Mouse (Mus musculus): ENCODE data around the gene Rbm25.

Rbm25 gene

DNA sequence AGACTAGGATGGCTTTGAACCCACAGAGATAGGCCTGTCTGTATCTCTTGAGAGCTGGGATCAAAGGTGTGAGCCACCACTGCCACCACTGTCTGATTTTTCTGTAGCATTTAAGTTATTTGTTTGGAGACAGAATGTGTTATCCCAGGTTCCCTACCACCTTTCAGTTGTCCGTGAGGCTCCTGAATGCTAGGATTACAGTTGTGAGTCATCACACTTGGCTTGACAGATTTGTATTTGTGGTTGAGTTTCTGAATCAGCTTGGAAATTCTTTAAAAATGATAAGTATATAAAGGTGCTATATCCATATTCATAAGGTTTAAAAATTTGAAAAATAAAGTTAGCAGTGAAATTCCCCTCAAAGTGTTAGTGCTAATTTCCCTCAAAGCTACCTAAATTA is 12.1 kb downstream of the Rbm25 start:
- in situ Hi-C loops (cut with MboI, MseI) = loop anchor here (5.0 kb wide), 1 partner anchor 39 kb away; no protein-coding TSS in a partner anchor

DNA sequence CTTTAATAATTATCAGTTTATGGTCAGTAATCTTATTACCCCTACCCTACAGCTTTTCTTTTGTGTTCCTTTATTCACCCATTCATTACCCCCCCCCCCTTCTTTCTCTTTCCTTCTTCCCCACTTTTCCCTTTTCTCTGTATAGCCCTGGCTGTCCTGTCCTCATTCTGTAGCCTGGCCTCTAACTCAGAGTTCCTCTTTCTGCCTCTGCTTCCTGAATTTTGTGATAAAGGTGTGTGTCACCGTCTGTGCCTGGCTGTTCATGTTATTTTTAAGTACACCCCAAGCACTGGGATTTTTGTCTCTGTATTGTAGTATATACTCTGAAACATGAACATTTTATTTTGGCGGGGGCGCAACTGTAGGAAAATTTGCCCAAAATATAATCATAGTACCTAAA is 19.3 kb downstream of the Rbm25 start:
- in situ Hi-C loops (cut with MboI, MseI) = no loop called here

DNA sequence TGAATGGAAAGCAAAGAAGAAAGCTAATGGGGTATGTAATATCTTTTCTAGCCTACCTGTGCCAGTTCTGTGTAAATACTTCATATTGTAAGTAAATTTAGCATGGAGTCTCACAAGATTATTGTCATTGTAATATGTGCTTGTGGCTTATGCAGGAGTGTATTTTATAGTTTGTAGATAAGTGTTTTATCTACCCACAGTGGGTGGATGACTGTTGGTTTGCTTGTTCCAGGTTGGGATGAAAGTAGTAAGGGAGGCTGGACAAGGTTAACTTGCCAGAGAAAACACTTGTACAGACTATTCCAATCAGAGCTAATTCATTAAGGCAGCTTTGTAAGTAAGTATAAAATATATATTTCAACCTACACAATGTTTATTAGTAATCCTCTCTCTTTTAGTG is 20.4 kb downstream of the Rbm25 start:
- in situ Hi-C loops (cut with MboI, MseI) = no loop called here

DNA sequence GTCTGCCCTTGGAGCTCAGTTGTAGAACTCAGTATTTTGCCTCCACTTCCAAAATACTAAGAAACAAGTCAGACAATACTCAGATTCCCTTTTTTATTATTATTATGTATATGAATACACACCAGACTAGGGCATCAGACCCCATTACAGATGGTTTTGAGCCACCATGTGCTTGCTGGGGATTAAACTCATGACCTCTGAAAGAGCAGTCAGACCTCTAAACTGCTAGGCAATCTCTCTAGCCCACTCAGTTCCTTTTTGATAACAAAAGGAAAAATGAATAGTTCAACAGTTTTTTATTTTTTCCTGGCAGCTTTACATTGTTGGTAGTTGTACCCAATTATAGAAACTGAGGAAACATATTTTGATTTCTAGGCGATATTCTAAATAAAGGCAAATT is 54.4 kb downstream of the Rbm25 start:
- in situ Hi-C loops (cut with MboI, MseI) = loop anchor here (10.0 kb wide), 1 partner anchor 529 kb away; the partner anchor contains the start of gene Elmsan1

DNA sequence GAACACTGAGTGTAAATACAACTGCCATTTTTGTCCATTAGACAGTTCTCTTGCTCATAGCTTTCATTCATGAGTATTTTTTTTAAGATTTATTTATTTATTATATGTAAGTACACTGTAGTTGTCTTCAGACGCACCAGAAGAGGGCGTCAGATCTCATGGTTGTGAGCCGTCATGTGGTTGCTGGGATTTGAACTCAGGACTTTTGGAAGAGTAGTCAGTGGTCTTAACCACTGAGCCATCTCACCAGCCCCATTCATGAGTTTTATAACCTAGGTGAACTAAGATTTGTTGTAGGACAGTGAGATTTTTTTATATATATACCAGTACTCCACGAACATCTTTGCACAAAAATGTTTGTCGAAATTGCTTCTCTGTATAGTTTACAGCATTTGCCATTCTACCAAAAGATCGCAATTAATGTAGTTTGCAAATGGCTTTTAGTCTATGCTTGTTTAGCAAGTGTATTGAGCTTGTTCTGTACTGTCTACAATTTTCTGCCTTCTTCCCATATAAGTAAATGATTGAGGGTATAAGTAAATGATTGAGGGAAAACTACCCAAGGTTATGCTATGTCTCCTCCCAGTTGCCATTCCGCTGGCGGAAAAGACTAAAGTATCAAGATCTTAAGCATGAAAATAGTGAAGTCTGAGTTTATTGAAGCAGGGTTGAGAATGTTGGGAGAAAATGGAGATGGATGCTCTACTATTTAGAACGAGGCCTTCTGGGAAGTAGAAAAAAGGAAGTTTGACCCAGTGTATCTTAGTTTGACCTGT is 55.7 kb downstream of the Rbm25 start:
- in situ Hi-C loops (cut with MboI, MseI) = loop anchor here (10.0 kb wide), 1 partner anchor 528 kb away; the partner anchor contains the start of gene Elmsan1

DNA sequence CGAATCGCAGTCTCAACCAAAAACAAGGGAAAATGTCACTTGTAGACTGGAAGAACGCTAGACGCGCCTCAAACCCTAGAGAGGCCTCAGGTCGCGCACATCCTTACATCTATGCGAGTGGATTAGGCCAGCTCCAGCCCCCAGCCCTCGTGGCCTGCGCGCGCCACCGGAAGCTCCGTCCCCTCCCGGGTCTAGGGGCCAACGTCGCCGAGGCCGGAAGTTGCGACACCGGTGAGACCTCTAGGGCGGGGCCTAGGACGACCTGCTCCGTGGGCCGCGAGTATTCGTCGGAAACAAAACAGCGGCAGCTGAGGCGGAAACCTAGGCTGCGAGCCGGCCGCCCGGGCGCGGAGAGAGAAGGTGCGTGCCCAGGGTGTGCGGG is 56.9 kb downstream of the Rbm25 start, which contains the start of gene Psen1:
Gene Psen1, plus strand, starts transcription at position 219 of the 382 bp plus-strand sequence.
- in situ Hi-C loops (cut with MboI, MseI) = loop anchor here (10.0 kb wide), 1 partner anchor 527 kb away; the partner anchor contains the start of gene Elmsan1

DNA sequence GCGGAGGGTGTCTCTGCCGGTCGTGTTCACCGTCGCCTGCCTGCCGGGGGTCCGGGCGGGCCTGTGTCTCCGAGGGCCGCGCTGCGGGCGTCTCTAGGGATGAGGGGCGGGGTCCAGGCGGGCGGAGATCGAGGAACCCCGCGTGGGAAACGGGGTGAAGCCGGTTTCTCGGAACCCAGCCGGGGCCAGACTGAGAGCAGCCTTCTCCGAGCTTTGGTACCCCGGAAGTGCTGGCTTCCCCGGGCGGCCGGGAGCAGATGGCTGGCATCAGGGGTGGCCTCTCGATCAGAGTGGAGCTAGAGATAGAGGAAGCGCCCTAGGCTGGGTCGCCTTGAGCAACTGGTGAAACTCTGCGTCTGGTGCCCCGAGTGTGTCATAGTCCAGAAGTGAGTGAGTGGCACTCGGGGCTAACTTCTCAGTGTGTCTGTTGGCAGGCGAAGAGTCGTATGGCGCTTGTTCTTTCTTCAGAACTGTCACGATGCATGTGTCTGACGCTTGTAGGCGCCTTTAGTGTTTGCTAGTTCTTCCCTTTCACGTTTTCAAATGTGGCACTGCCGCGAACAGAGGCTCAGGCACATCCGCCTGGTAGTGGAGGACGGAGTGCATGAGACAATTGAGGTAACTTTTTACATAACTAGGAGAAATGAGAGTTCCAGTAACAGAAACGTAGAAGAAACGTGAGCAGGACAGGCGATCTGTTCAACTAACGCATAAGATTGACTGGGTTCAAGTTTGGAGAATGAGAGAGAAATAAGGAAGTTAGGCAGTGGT is 57.5 kb downstream of the Rbm25 start:
- in situ Hi-C loops (cut with MboI, MseI) = loop anchor here (10.0 kb wide), 1 partner anchor 526 kb away; the partner anchor contains the start of gene Elmsan1

DNA sequence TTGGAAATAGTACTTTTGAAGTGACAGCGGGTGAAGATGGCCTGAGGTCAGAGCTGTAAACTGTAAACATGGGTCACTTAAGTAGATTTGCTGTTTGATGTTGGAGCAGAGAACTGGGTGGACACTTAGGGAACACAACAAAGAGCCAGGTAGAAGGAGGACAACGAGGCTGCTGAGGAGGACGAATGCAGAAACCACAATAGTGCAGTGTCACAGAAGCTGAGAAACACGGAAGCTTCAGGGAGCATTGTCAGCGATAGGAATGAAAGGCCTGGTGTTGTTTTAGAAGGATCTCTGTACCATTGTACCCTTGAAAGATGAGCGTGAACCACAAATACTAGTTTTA is 58.0 kb downstream of the Rbm25 start:
- in situ Hi-C loops (cut with MboI, MseI) = loop anchor here (10.0 kb wide), 1 partner anchor 526 kb away; the partner anchor contains the start of gene Elmsan1

DNA sequence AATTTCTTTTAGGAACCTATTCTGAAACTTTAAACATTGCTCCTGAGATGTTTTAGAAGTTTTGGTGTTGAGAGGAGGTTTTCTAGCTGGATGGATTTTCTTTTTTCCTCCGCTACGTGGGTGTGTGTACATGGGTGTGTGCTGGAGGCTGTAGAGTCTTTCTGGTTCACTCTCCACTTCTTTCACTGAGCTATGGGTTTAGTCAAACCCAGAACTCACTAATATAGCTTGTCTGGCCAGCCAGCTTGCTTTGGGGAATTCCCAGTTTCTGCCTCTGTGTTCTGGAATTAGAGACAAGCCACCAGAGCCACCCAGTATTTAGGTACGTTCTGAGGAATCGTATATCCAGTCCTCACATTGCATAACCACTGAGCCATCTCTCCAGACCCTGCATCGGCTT is 63.0 kb downstream of the Rbm25 start:
- in situ Hi-C loops (cut with MboI, MseI) = no loop called here

DNA sequence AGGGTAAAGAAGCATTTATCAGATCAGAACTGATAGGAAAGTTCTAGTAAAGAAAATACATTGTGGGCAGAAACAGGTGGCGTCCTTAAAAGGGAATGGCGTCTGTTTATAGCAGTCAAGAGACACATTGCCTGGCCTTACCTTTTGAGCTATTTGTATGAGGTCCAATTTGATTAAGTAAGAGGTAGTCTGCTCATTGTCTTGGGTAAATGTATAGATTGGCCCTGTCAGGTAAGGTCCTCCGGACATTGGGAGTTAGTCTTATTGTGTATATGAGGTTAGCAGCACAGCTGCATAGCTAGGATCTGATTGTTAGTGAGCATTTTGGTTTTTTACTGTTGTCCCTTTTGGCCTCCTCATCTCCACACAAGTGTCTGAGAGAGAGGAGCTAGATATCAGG is 63.6 kb downstream of the Rbm25 start:
- in situ Hi-C loops (cut with MboI, MseI) = no loop called here

DNA sequence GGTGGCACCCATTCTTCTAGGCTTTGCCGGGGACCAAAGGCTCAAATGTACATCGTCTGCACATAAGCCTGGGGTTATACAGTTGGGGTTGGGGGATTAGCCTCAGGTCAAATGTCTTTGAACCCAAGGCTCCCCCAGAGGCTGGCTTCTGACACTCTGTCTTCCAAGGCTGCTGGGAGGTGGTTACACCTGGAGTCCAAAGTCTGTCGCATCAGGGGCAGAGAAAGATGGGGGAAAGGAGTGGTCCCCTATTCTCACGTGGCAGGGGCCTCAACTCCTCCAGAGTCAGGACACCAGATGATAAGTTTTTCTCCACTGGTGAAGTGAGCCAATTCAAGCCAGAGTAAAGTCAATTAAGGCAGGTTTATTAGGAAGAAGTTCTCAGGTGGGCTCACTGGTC is 67.6 kb downstream of the Rbm25 start:
- in situ Hi-C loops (cut with MboI, MseI) = no loop called here

DNA sequence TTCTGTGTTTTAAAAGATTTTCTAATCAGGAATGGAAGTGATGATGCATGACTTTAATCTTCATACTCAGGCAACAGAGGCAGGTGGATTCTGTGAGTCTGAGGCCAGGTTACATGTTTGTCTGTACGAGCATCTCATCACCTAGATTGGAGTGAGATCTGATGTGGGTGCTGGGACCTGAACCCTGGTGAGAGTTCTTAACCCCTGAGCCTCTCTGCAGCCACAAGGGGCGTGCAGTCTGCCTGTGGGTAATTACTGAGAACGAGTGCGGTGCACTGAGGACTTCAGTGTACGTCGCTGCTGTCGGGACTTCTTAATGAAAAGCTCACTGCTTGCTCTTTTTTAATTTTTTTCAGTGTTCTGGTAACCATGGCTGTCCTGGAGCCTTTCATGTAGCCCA is 70.6 kb downstream of the Rbm25 start:
- in situ Hi-C loops (cut with MboI, MseI) = no loop called here

DNA sequence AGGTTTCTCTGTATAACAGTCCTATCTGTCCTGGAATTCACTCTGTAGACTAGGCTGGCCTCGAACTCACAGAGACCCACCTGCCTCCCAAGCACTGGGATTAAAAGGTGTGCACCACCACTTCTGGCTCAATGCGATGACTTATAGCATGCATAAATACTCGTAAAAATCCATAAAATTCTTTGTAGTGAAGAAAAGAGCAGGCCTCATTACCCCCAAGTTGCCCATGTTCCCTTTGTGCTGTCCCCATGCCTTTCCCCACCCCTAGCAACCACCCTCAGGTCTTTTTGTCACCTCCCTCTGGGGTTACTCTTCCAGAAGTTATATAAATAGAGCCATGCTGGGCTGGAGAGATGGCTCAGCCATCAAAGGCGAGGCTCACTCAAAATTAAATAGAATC is 71.8 kb downstream of the Rbm25 start:
- in situ Hi-C loops (cut with MboI, MseI) = no loop called here

DNA sequence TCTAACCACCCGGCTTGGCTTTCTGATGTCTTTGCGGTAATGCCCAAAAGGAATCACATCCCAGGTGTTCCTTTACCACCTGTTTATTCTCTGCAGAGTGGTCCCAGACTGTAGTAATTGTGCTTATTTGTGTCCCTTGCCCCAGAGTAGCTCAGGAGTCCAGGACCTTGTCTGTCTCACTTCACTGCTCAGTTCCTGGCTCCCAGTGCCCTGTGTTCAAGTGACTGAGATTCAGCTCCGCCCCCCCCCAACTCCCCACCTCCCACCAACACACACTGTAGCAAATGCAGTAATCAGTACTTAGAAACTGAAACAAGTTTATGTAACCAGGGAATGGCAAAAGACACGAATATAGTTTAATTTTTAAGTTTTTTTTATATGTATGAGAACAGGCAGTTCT is 75.9 kb downstream of the Rbm25 start:
- in situ Hi-C loops (cut with MboI, MseI) = no loop called here

DNA sequence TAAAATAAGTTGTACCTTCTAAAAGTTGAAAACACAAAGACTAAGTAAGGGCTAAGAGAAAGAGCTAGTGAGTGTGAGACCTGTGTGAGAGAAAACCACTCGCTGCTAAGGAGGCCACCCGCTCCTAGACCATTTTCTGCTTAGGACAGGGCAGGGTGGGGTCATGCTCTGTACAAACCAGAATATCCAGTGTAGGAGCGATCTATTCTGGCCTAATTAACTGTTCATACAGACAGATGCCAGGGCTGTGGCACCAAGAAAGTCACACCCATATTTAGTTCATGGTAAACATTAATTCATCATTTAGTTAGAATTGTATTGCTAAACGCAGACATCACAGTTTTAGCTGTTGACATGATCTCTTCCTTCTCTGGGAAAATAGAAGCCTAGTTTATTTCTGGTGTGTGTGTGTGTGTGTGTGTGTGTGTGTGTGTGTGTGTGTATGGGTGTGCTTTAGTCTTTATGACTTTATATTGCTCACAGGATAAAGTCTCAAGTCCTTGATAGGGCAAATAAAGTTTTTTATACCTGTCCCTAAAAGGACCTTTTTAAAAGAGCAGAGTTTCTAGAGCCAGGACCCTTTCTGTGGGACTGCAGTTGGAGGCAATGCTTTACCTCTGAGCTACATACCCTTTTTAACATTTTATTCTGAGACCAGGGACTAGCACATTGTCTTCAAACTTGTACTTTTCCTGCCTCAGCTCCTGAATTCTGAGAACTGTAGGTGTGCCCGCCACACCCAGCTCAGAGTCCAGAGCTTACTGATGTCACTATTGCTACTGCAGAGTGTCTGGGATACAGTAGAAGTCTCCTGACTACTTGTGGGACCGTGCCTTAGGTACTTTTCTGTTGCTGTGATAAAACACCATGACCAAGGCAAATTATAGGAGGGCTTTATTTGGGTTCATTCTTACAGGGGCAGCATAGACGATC is 77.4 kb downstream of the Rbm25 start:
- in situ Hi-C loops (cut with MboI, MseI) = no loop called here

DNA sequence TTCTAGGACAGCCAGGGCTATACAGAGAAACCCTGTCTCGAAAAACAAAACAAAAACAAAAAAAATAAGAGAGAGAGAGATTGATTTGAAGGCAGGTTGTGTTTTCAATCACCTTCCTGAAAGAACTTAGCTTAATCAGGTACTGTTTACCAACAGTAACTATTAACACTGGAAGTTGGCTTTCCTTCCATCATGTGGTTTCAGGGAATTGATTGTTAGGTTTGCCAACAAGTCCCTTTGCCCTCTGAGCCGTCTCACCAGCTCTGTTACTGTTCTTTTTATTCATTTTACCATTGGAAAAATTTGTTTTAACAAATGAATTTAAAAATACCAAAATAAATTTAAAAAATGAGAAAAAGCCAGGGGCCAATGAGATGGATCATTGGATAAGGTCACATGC is 78.9 kb downstream of the Rbm25 start:
- in situ Hi-C loops (cut with MboI, MseI) = no loop called here

DNA sequence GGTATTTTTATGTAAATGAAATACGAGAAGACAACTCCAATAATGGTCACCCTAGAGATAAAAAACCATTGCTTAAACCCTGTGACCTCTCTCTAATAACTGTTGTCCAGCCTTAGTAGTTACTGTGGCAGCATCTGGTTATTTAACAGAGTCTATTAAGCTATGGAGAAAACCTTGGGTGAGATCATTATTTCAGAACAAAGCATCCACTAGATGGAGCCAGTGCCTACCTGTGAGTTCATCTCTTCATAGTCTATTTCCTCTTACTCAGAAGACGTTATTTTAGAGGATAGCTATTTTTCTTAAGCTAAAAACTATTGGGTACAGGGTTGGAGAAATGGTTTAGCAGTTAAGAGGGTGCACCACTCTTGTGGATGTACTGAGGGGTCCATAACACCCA is 82.7 kb downstream of the Rbm25 start:
- in situ Hi-C loops (cut with MboI, MseI) = no loop called here

DNA sequence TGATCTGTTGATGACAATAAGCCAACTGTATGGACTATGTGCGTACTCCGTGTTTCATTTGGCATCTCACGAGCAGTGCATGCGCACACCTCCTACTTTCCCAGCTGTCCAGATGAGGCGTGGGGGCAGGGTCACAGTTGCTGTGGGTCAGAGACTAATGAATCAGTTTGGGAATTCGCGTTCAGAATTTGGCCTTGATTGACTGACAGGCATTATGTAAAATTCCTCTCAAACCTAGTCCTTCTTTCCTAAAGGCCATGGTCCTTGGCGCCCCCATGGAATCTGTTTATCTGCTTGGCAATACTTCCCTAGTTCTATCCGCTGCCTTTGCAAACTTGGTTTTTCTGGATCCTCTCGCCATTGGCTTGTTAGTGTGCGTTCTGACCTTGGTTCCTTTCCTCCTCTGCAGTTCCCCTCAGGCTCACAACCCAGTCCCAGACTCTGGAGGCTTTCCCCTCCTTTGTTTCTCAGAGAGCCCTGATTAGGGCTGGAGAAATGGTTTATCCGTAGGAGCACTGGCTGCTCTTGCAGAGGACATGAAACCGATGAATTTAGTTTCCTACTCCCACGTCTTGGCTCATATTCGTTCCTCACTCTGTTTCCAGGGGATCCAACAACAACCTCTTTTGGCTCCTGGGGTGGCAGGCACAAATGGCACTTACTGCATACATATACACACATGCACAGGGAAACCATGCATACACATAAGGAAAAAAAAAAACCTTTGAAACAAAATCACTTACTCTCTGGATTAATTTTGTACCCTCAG is 85.6 kb downstream of the Rbm25 start:
- in situ Hi-C loops (cut with MboI, MseI) = no loop called here

DNA sequence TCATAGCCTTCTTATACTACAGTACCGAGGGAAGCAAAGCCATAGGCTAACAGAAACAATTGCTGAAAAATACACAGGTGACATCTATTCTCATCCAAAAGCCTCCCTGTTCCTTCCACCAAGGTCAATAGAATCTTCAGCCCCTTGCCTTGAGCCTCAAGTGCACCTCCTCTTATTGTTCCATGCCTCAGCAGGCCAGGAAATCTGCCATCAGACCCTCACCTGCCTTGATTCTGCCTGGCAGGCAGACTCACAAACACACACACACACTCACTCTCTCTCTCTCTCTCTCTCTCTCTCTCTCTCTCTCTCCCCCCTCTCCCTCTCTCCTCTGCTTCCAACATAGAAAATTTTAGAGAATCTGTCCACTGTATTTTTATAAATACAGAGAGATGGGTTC is 88.4 kb downstream of the Rbm25 start:
- in situ Hi-C loops (cut with MboI, MseI) = no loop called here

DNA sequence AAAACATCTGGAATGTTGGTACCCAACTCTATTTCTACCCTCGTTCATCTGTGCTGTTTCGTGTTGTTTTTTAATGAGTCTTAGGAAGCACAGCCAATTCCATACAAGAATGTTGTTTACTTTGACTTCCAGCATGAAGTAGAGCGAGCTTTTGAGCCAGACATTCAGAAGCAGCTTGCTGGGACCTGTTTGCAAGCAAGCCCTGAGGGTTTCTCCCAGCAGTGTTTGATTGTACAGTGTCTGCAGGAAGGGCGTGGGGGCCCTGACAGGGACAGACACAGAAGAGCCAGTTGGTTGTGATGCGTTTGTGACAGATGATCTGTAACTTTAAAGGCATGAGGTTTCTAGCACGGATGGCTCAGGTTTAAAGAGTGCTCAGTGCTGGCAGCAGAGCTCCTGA is 90.2 kb downstream of the Rbm25 start:
- in situ Hi-C loops (cut with MboI, MseI) = no loop called here

DNA sequence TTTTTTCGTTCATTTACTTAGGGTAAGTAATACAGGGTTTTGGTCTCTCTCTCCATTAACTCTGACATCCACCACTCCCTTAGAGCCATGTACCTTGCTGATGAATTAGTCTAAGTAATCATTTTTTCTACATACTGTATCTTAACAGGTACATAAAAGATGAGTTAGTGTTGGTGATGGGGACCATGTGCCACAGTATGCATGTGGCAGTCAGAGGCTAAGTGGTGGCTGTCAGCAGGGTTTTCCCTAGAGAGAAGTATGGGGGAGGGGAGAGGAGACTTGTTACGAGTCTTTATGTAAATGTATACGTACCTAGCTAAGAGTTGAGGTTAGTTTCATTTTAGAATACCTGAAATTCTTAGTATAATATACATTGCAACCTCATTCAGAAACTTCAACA is 92.0 kb downstream of the Rbm25 start:
- in situ Hi-C loops (cut with MboI, MseI) = no loop called here

Data from T-helper 2 cell (primary cell).